Mouse (Mus musculus) adrenal gland, postnatal 10 days (tissue): ENCODE measurements around the gene Polq. TPM values are rescaled to one million over a fixed set of nuclear protein-coding genes. Genes with fewer than 3 reads are reported as not detected.
"Not testable (repeated sequence)": the region's sequence is repeated elsewhere in the genome, so short reads cannot be mapped to it uniquely, and the experiment has no call there.

Experiments used
- DNase-seq: peaks from one replicate; pipeline ENCODE4 v3.0.0; 2021; ENCODE audit warnings: mixed read lengths
- total RNA-seq, 2 experiments: library from RNA; stranded (reverse); gene quantifications; 2 replicates each; pipeline ENCODE4 v1.2.3; 2021

Gene Polq
- total RNA-seq, 2 experiments from 2014 or later = 1.4 to 3.7 TPM

DNA sequence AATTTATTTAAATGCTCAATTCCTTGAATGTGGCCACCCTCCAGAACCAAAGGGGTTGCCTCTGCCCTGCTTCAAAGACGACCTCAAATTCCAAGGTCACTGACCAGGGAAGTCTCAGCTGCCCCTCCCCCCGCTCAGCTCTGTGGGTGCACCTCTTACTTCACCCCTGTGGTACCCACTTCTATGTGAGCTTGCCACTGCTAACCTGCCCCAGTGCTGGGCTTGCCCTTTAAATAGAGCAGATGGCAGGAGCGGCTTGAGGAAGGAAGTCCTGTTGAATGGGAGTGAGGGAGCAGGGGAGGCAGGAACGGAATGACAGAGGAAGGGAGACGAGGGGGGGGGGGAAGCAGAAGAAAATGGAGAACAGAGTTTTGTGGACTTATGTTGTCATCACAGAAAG is 97.2 kb downstream of the Polq start:
- no peak for DNase-seq

DNA sequence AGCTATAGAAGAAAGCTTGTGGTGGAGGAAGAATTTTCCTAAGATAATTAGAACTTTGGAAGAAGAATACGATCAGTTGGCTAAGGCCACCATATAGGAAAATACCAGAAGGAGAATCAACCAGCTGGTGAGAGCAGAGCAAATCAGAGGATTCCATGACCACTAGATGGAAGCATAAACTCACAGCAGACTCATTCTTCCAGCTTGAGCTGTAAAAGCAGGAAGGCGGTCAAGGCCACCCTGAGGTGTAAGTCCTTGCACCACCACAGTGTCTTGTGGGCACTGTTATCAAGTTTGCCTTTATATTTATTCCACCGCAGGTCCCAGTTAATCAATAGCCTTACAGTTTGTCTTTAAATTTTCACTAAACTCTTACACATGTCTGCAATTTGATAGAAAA is 97.7 kb downstream of the Polq start:
- DNase-seq = peak; percentile 58

DNA sequence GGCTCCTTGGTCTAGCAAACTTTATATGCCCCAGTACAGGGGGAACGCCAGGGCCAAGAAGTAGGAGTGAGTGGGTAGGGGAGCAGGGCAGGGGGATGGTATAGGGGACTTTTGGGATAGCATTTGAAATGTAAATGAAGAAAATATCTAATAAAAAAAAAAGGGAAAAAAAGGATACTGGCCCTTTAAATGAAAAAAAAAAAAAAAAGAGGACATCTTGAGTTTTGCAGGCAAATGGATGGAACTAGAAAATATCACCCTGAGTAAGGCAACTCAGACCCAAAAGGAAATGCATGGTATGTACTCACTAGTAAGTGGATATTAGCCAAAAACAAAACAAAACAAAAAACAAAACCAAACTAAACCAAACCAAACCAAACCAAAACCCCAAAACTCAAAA is 113.6 kb downstream of the Polq start:
- not testable (repeated sequence) for DNase-seq

Other genes starting within 250 kb of the Polq start
- 1 to 10 TPM; 2.4 to 3.4 TPM for gene Slc15a2, start 226.8 kb upstream of the Polq start, total RNA-seq
- 10 to 100 TPM; 12.3 to 16.2 TPM for gene Iqcb1, start 183.4 kb upstream of the Polq start, total RNA-seq
- gene Eaf2, start 136.8 kb upstream of the Polq start, total RNA-seq = 1 to 10 TPM; 1.4 to 3.3 TPM
- 10 to 100 TPM; 53.5 to 71.8 TPM for gene Golgb1, start 136.6 kb upstream of the Polq start, total RNA-seq
- gene Hcls1, start 76.8 kb upstream of the Polq start, total RNA-seq = 10 to 100 TPM; 15.8 to 19.5 TPM
- gene Fbxo40, start 21.3 kb upstream of the Polq start, total RNA-seq = 1 to 10 TPM; 1.8 to 4.4 TPM